Mouse (Mus musculus) heart, embryonic 11.5 days (tissue): ENCODE results near the gene Pla2g2d. TPM values are rescaled to one million over a fixed set of nuclear protein-coding genes. Genes with fewer than 3 reads are reported as not detected.

Source experiments
- ATAC-seq: fragments of 200-750 bp; cut with Nextera tagmentation; replicated peaks from 2 replicates; pipeline ENCODE4 v1.8.0; 2017; ENCODE audit warnings: moderate library complexity; ENCODE audit not compliant: insufficient number of reproducible peaks, low FRiP score, low TSS enrichment
- H3K27ac ChIP-seq: fragments of 300-500 bp; sonication (generic); 2 replicates; pipeline ENCODE4 v1.5.1; 2014; ENCODE audit warnings: mild to moderate bottlenecking, low read depth, low read length
- H3K27me3 ChIP-seq: fragments of 300-500 bp; sonication (generic); 2 replicates; pipeline ENCODE4 v1.6.1; 2014; ENCODE audit warnings: mild to moderate bottlenecking, low read length, mixed read lengths; ENCODE audit not compliant: control insufficient read depth, insufficient read depth
- H3K36me3 ChIP-seq: fragments of 300-500 bp; sonication (generic); 2 replicates; pipeline ENCODE4 v1.6.1; 2014; ENCODE audit warnings: mild to moderate bottlenecking, low read length, moderate library complexity, mixed read lengths; ENCODE audit not compliant: control insufficient read depth, insufficient read depth
- H3K4me1 ChIP-seq: fragments of 300-500 bp; sonication (generic); 2 replicates; pipeline ENCODE4 v1.6.1; 2014; ENCODE audit warnings: low read length; ENCODE audit not compliant: control insufficient read depth, insufficient read depth
- H3K4me2 ChIP-seq: fragments of 300-500 bp; sonication (generic); 2 replicates; pipeline ENCODE4 v1.6.1; 2014; ENCODE audit warnings: mild to moderate bottlenecking, moderate library complexity
- H3K4me3 ChIP-seq: fragments of 300-500 bp; sonication (generic); 2 replicates; pipeline ENCODE4 v1.5.1; 2014; ENCODE audit warnings: low read depth, low read length
- H3K9ac ChIP-seq: fragments of 300-500 bp; sonication (generic); 2 replicates; pipeline ENCODE4 v1.6.1; 2014; ENCODE audit warnings: mild to moderate bottlenecking, low read depth, low read length, moderate library complexity
- H3K9me3 ChIP-seq: fragments of 300-500 bp; sonication (generic); replicated peaks from 2 replicates; pipeline ENCODE4 v1.6.1; 2016; ENCODE audit warnings: low read length; ENCODE audit not compliant: control insufficient read depth
- WGBS: fragments of 180-500 bp; shearing (Covaris S2); extraction: QIAGEN DNeasy Blood & Tissue Kit; methylation state at CpG from one replicate; pipeline ENCODE4 v1.1.7; 2014; ENCODE audit not compliant: insufficient replicate concordance; 5-methylcytosine and 5-hydroxymethylcytosine counted together
- polyA plus RNA-seq: library from polyadenylated mRNA; unstranded; fragments of >200 nt; fragmentation: Nextera tagmentation; extraction: Ambion mirVana; gene quantifications from 2 replicates; pipeline ENCODE4 v1.2.1, GENCODE M21; 2014

Gene Pla2g2d
- polyA plus RNA-seq, 1 experiment from 2014 or later: not detected

- no peak for ATAC-seq
- Histone ChIP-seq H3K4me3 (no peak overlapping the region), H3K27ac (no peak overlapping the region), H3K9me3 (no peaks in the 10 kb centered on the region), H3K4me2 (no peak overlapping the region), H3K27me3 (0 out of 2 replicates have a peak, but pooled peaks cover 3% of the 10 kb centered on the region), H3K4me1 (no peaks in the 10 kb centered on the region), H3K36me3 (no peaks in the 10 kb centered on the region), H3K9ac (no peak overlapping the region)
- WGBS: 70% methylated on average over 4 of the region's 4 CpGs
Observed at GRCm38 (mm10) chr4:138788381-138788780, 12.8 kb downstream of the Pla2g2d start.

GRCm38 (mm10) chr4:138791452-138791851, 15.9 kb downstream of the Pla2g2d start:
- H3K4me2 ChIP-seq: no peak overlapping the region
- 0 out of 2 replicates have a peak, but pooled peaks cover 3% of the 10 kb centered on the region for H3K27me3 ChIP-seq
- no peaks in the 10 kb centered on the region for H3K36me3 ChIP-seq
- H3K4me3 ChIP-seq: no peak overlapping the region
- WGBS: 64% methylated on average over 6 of the region's 6 CpGs
- no peak for ATAC-seq
- H3K9me3 ChIP-seq: no peaks in the 10 kb centered on the region
- no peaks in the 10 kb centered on the region for H3K4me1 ChIP-seq
- H3K27ac ChIP-seq: no peak overlapping the region
- H3K9ac ChIP-seq: no peak overlapping the region

GRCm38 (mm10) chr4:138792599-138792998, 17.1 kb downstream of the Pla2g2d start:
- no peak overlapping the region for H3K27ac ChIP-seq
- no peak overlapping the region for H3K4me3 ChIP-seq
- H3K9ac ChIP-seq: no peak overlapping the region
- no peak for ATAC-seq
- H3K27me3 ChIP-seq: 0 out of 2 replicates have a peak, but pooled peaks cover 3% of the 10 kb centered on the region
- no peaks in the 10 kb centered on the region for H3K9me3 ChIP-seq
- no peaks in the 10 kb centered on the region for H3K4me1 ChIP-seq
- H3K36me3 ChIP-seq: no peaks in the 10 kb centered on the region
- no peak overlapping the region for H3K4me2 ChIP-seq
- WGBS: 45% methylated on average over 9 of the region's 9 CpGs

GRCm38 (mm10) chr4:138793276-138793675, 17.7 kb downstream of the Pla2g2d start:
- Histone ChIP-seq H3K27ac (no peak overlapping the region), H3K9me3 (no peaks in the 10 kb centered on the region), H3K4me1 (no peaks in the 10 kb centered on the region), H3K27me3 (0 out of 2 replicates have a peak, but pooled peaks cover 3% of the 10 kb centered on the region), H3K9ac (no peak overlapping the region), H3K4me3 (no peak overlapping the region), H3K36me3 (no peaks in the 10 kb centered on the region), H3K4me2 (no peak overlapping the region)
- WGBS: 56% methylated on average over 2 of the region's 2 CpGs
- ATAC-seq: no peak

GRCm38 (mm10) chr4:138794344-138794743, 18.8 kb downstream of the Pla2g2d start:
- WGBS: 78% methylated on average over 6 of the region's 6 CpGs
- Histone ChIP-seq H3K9ac (no peak overlapping the region), H3K4me2 (no peak overlapping the region), H3K27ac (no peak overlapping the region), H3K27me3 (0 out of 2 replicates have a peak, but pooled peaks cover 3% of the 10 kb centered on the region), H3K4me1 (no peaks in the 10 kb centered on the region), H3K4me3 (no peak overlapping the region), H3K9me3 (no peaks in the 10 kb centered on the region), H3K36me3 (no peaks in the 10 kb centered on the region)
- no peak for ATAC-seq

GRCm38 (mm10) chr4:138796513-138797216, 21.1 kb downstream of the Pla2g2d start:
- no peak for ATAC-seq
- Histone ChIP-seq H3K27ac (no peak overlapping the region), H3K27me3 (0 out of 2 replicates have a peak, but pooled peaks cover 3% of the 10 kb centered on the region), H3K4me1 (no peaks in the 10 kb centered on the region), H3K9me3 (no peaks in the 10 kb centered on the region), H3K4me3 (no peak overlapping the region), H3K9ac (no peak overlapping the region), H3K4me2 (no peak overlapping the region), H3K36me3 (no peaks in the 10 kb centered on the region)
- WGBS: 47% methylated on average over 6 of the region's 6 CpGs

GRCm38 (mm10) chr4:138797217-138797570, 21.7 kb downstream of the Pla2g2d start:
- H3K27ac ChIP-seq: no peak overlapping the region
- 67% methylated on average over 4 of the region's 4 CpGs for WGBS
- H3K4me2 ChIP-seq: no peak overlapping the region
- ATAC-seq: no peak
- no peaks in the 10 kb centered on the region for H3K36me3 ChIP-seq
- H3K4me1 ChIP-seq: no peaks in the 10 kb centered on the region
- H3K4me3 ChIP-seq: no peak overlapping the region
- 0 out of 2 replicates have a peak, but pooled peaks cover 3% of the 10 kb centered on the region for H3K27me3 ChIP-seq
- no peak overlapping the region for H3K9ac ChIP-seq
- no peaks in the 10 kb centered on the region for H3K9me3 ChIP-seq

DNA sequence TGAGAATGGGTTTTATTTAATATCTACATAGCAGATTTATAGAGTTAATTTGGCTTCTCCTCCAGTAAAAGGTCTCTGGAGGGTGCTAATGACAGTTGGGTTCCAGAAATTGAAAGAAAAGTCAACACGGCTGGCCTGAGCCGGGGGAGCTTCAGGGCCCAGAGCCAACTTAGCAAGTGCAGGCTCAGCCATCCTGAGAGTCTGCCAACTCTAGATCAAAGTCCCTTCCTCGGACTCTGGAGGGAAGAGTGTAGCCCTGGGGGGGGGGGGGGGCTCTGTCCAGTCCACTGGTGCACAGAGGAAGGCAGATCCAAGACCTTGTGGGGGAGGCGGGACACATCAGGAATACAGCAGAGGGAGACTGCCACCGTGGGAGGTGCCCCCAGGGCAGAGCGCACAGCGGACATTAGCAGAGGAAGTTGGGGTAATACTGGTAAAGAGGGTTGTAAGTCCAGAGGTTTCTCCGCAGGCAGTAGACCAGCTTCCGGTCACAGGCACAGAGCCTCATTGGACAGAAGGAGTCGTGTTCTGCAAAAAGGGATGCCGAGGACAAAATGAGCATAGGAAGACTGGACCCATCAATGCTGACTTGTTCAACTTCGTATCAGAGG, 24.7 kb downstream of the Pla2g2d start:
- no peak overlapping the region for H3K27ac ChIP-seq
- no peaks in the 10 kb centered on the region for H3K9me3 ChIP-seq
- H3K4me2 ChIP-seq: no peak overlapping the region
- WGBS: 73% methylated on average over 12 of the region's 12 CpGs
- H3K4me3 ChIP-seq: no peak overlapping the region
- ATAC-seq: no peak
- H3K36me3 ChIP-seq: no peaks in the 10 kb centered on the region
- no peaks in the 10 kb centered on the region for H3K4me1 ChIP-seq
- H3K9ac ChIP-seq: no peak overlapping the region
- H3K27me3 ChIP-seq: 0 out of 2 replicates have a peak, but pooled peaks cover 3% of the 10 kb centered on the region
